Mouse (Mus musculus) gastrocnemius, postnatal 4 days (tissue): ENCODE data around the gene Mkrn1. TPM values are rescaled to one million over a fixed set of nuclear protein-coding genes. Genes with fewer than 3 reads are reported as not detected.
"Not testable (repeated sequence)": the region's sequence is repeated elsewhere in the genome, so short reads cannot be mapped to it uniquely, and the experiment has no call there.

Experiments used
- DNase-seq, 2 experiments: peaks; one replicate each; pipeline ENCODE4 v3.0.0; 2021 to 2022; ENCODE audit warnings: low spot score in 2 of 2, mixed read lengths in 2 of 2
- total RNA-seq, 2 experiments: library from RNA; stranded (reverse); gene quantifications; 2 replicates each; pipeline ENCODE4 v1.2.3; 2021

Gene Mkrn1
- total RNA-seq, 2 experiments from 2014 or later: 20.9 to 26.1 TPM

DNA sequence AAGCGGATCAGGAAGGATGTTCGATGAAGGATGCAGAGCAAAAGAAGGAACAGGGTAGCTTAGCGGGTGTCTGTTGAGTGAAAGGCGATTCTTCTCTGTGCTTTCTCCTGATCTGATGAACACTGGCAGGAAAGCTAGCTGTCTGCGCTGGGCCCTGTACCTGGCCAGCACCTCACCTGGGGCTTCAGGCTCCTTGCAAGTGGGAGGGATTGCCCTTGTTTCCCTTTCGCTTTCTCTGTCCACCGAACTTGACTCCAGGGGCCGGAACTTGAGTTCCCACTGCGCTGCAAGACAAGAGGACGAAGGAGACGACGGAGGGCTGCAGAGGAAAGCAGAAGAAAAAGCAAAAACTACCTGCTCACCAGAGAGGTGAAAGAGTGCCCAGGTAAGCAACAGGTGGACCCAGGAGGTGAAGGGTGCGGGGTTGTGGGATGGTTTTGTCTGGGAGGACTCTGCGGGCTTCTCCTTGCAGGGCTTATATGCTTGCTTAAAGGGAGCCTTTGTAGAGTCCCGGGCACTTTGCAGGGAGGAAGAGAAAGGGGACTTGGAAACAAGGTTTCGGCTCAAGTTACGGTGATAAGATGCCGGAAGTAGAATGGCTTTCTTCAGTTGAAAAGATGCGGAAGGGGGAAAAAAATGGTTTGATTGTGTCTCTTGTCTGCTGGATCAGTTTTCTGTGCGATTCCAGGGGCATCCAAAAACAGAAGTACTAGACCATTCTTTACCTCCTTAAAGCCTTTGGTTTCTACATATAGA is 39.0 kb downstream of the Mkrn1 start, which contains the start of gene Rab19:
Rab19 (plus strand) TSS at position 51 of the 756 bp plus-strand sequence.
- no peak for DNase-seq

DNA sequence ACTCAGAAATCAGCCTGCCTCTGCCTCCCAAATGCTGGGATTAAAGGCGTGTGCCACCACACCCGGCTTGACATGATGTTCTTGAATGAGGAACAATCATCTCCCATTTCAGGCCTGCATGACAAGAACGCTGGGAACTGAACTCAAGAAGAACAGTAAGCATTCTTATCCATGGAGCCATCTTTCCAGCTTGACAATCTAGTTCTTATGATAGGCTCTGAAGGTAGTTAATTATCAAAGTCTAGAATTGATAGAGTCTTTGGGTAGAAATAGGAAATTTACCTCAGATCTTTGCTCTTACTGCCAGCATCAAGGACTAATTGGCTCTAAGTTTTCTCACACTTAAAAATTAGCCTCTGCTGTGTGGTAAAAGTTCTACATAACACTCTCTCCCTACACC is 40.0 kb downstream of the Mkrn1 start:
- DNase-seq: no peak

- DNase-seq: no peak
Measured at GRCm38 (mm10) chr6:39379749-39380148, 40.5 kb downstream of the Mkrn1 start.

DNA sequence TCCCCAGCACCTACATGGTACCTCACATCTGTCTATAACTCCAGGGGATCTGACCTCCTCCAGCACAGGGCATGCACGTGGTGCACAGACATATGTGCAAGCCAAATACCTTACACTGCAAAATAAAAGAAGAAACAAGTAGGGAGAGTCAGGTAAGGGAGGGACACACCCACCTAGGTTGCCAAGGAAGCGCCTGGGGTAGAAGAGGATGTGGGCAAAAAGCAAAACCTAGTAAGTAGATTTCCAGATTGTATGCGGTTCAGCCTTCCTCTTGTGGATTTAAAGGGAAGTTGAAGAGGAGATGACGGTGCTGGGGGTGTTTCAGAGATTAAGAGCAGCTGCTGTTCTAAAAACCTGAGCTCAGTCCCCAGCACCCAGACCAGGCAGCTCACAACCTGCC is 41.0 kb downstream of the Mkrn1 start:
- DNase-seq: no peak

GRCm38 (mm10) chr6:39378161-39378835 is 42.0 kb downstream of the Mkrn1 start:
- not testable (repeated sequence) for DNase-seq

DNA sequence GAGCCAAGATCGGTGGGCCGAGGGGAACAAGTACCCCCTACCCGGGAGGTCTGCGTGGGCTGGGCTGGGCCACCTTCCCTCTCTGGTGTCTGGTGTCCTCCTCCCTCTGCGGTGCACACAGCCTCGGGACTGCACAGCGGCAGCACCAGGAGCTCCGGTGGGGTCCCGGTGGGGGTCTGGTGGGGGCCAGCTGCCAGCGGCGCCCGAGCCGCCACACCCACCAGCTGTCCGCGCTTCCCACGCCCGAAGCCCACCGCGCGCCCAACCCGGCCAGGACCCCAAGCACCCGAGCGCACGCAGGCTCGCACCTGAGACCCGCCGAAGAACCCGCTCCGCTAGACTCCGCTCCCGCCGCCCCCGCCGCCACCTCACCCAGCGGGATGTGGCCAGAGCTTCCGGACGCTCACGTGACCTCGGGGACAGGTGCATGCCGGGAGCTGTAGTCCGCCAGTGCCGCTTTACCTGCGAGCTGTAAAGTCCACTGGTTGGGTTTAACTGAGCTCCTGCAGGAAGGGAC is 42.9 kb downstream of the Mkrn1 start, which contains the start of gene Slc37a3:
Slc37a3 (minus strand) TSS at position 365 of the 517 bp plus-strand sequence.
- peak; percentile 70 to 86 for DNase-seq

DNA sequence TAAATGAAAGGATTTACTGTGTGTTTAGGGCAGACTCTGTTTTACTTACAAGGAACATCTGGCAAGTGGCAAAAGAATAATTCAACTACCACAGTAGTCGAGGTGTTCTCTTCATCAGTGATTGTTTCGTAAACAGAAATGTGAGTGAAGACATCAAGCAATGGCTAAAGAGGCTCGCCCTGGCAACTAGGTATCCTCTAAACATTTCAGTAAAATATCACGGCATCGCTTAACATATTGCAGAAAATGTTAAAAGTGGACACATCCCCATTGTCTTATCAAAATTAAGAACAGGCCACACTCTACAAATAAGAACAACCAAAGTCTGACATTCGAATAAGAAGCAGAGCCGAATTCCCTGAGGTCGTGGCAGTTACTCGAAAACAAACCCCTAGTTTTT is 43.5 kb downstream of the Mkrn1 start:
- DNase-seq: no peak

GRCm38 (mm10) chr6:39373301-39373955 is 46.8 kb downstream of the Mkrn1 start:
- DNase-seq: no peak

- DNase-seq: peak in 1 of 2 experiments; percentile 13
Measured at GRCm38 (mm10) chr6:39372727-39373126, 47.5 kb downstream of the Mkrn1 start.

GRCm38 (mm10) chr6:39372042-39372441 is 48.2 kb downstream of the Mkrn1 start:
- DNase-seq: no peak

GRCm38 (mm10) chr6:39369631-39370030 is 50.6 kb downstream of the Mkrn1 start:
- no peak for DNase-seq

DNA sequence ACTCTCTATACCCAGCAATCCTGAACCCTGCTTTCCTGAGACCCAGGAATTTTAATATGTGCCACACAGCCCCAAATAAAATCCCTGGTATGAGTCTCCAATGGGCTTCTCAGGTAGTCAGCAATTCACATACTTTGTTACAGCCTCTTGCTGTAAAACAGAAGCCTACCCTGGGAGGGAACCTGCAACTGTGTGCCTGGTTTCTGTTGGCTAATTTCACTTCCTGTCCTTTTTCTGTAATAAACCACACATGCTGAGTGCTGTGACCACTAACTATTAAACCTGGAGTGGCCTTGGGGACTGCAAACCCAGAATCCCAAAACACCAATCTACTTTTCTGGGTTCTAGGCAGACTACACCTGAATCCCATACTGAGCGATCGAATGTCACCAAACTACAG is 57.6 kb downstream of the Mkrn1 start:
- DNase-seq: no peak

GRCm38 (mm10) chr6:39359207-39359606 is 61.1 kb downstream of the Mkrn1 start:
- DNase-seq: not testable (repeated sequence)

DNA sequence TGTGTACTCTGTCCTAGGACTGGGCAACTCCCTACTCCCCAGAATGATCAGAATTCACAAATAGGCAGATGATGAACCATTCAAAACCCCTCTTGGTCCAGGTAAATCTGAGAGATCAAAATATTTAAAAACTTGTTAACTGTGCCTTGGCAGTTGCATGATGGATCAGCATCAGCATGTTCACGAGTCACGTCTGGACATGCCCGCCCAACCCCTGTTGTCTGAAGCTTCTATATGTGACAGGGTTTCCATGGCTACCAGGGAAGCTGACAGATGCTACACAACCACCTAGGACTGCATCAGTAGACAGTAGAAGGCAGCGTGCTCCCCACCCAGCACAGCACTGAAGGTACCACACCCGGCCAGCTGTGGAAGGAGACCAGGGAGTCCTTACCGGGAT is 71.3 kb downstream of the Mkrn1 start:
- DNase-seq: no peak

DNA sequence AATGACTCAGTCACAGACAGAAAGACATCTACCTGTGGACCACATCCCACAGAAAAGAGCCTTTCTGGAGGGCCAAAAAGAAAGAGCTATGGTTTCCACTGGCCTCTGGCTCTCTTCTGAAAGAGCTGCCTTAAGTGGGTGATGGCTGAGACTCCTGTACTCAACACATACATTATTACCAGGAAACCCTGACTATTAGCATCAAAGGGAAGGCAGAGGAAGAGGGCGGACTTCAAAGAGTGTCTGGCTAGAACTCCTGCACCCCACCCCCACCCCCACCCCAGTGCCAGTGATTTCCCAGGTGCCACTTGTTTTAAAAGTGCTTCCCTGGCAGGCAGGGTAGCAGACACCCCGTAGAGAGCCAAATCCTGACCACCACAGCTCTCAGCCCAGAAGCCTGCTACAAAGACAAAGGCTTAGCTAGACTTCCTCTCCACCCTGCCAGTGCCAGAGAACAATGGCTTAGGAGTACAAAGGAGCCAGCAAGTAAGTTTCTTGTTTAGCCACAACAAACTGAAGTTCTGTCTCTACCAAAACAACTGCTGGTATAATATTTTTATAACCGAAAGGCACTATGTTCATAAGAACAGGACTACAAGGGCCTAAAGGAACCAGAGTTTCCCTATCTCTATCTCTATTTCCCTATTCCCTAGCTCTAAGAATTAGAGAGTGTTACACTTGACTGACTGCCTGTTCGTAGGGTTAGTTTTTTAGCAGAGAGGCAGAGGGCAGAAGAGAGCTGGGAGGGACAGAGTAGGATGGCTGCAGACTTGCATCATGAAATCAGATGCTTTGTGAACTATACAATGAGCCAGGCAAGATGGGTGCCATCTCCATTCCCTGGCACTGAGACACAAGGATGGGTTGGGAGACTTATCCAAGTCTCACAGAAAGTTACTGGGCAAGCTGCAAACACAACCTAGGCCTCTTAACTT is 72.1 kb downstream of the Mkrn1 start:
- DNase-seq: no peak

Other genes with a start within 250 kb of the Mkrn1 start
- gene Kdm7a, start 213.7 kb downstream of the Mkrn1 start, total RNA-seq: 10 to 100 TPM; 13.4 to 14.6 TPM
- gene Slc37a3, start 42.8 kb downstream of the Mkrn1 start, total RNA-seq: 10 to 100 TPM; 36.9 to 39.4 TPM
- under 1 TPM in 1 of 2 experiments, not detected in 1; 0.22 TPM for gene Rab19, start 39.3 kb downstream of the Mkrn1 start, total RNA-seq
- 10 to 100 TPM; 32.5 to 34.9 TPM for gene Dennd2a, start 137.4 kb upstream of the Mkrn1 start, total RNA-seq
- 10 to 100 TPM; 15.9 to 18.3 TPM for gene Adck2, start 153.4 kb upstream of the Mkrn1 start, total RNA-seq
- gene Gm42420, start 165.3 kb upstream of the Mkrn1 start, total RNA-seq: not detected
- 100 to 1,000 TPM; 194 to 203 TPM for gene Ndufb2, start 172.1 kb upstream of the Mkrn1 start, total RNA-seq